Mouse (Mus musculus) hindbrain, postnatal 0 days (tissue): ENCODE measurements around the gene Hells. TPM values are rescaled to one million over a fixed set of nuclear protein-coding genes. Genes with fewer than 3 reads are reported as not detected.

ENCODE experiments used
- ATAC-seq: fragments of 200-750 bp; cut with Nextera tagmentation; 2 replicates; pipeline ENCODE4 v1.8.0; 2017; ENCODE audit warnings: mild to moderate bottlenecking, moderate TSS enrichment, moderate library complexity
- DNase-seq: peaks from one replicate; pipeline ENCODE4 v3.0.0-alpha.2; 2015; ENCODE audit warnings: low spot score
- H3K27ac ChIP-seq: fragments of 300-500 bp; sonication (generic); 2 replicates; pipeline ENCODE4 v1.5.1; 2014; ENCODE audit warnings: mild to moderate bottlenecking
- H3K27me3 ChIP-seq: fragments of 300-500 bp; sonication (generic); 2 replicates; pipeline ENCODE4 v1.6.1; 2014; ENCODE audit warnings: low read length, mixed read lengths; ENCODE audit not compliant: insufficient read depth
- H3K36me3 ChIP-seq: fragments of 300-500 bp; sonication (generic); 2 replicates; pipeline ENCODE4 v1.6.1; 2014; ENCODE audit warnings: low read length, mixed read lengths; ENCODE audit not compliant: insufficient read depth
- H3K4me1 ChIP-seq: fragments of 300-500 bp; sonication (generic); 2 replicates; pipeline ENCODE4 v1.6.1; 2014; ENCODE audit warnings: antibody characterized with exemption, low read length, mixed read lengths; ENCODE audit not compliant: insufficient read depth
- H3K4me2 ChIP-seq: fragments of 300-500 bp; sonication (generic); 2 replicates; pipeline ENCODE4 v1.6.1; 2014; ENCODE audit warnings: low read depth, mild to moderate bottlenecking, low read length, moderate library complexity, mixed read lengths
- H3K4me3 ChIP-seq: fragments of 300-500 bp; sonication (generic); 2 replicates; pipeline ENCODE4 v1.5.1; 2014; ENCODE audit warnings: low read length
- H3K9ac ChIP-seq: fragments of 300-500 bp; sonication (generic); replicated peaks from 2 replicates; pipeline ENCODE4 v1.6.1; 2014; ENCODE audit warnings: mild to moderate bottlenecking, low read length, moderate library complexity, mixed read lengths
- H3K9me3 ChIP-seq: fragments of 300-500 bp; sonication (generic); 2 replicates; pipeline ENCODE4 v1.6.1; 2016; ENCODE audit warnings: low read length, mixed read lengths
- CTCF ChIP-seq: IDR thresholded peaks from 2 replicates; pipeline ENCODE4 v1.5.1; 2016; ENCODE audit warnings: antibody characterized with exemption, control low read depth, low read depth
- WGBS: fragments of 180-500 bp; shearing (Covaris S2); extraction: QIAGEN DNeasy Blood & Tissue Kit; methylation state at CpG from one replicate; pipeline ENCODE4 v1.1.7; 2014; 5-methylcytosine and 5-hydroxymethylcytosine counted together
- microRNA-seq, 2 experiments: library from miRNA; unstranded; fragments of <30 nt; microRNA quantifications; one replicate each; pipeline ENCODE4; 2016
- polyA plus RNA-seq: library from polyadenylated mRNA; unstranded; fragments of >200 nt; fragmentation: Nextera tagmentation; extraction: Ambion mirVana; gene quantifications from 2 replicates; pipeline ENCODE4 v1.2.1, GENCODE M21; 2015
- total RNA-seq: library from RNA; depleted of rRNA; stranded (reverse); fragments of >200 nt; gene quantifications from 2 replicates; pipeline ENCODE4 v1.2.3, GENCODE M21; 2014; rRNA removed

The Hells gene
- total and polyA plus RNA-seq, 2 experiments from 2014 or later: 7.0 to 7.8 TPM

DNA sequence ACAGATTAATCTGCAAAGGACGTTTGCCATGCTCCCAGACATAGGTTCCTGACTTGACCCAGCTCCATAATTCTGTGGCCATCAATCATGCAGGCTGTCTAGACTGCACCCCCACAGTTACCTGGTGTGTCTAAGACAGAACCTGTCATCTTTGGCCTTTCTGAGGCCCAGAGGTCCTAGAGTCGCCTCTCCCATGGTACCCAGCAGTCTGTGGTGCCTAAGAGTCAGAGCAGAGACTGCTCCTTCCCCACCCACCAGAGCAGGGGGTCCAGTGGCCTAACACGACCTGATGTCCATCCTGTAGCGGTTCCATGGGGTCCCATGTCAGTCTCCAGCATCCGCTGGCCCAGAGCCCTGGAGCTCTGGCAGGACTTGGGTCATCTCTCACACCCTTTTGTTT lies 41.9 kb downstream of the Hells start:
- Histone ChIP-seq H3K36me3 (no peaks in the 10 kb centered on the region), H3K9me3 (no peaks in the 10 kb centered on the region), H3K4me2 (no peak overlapping the region), H3K4me1 (no peaks in the 10 kb centered on the region), H3K27me3 (no peaks in the 10 kb centered on the region), H3K4me3 (no peak overlapping the region), H3K9ac (no peak overlapping the region), H3K27ac (no peak overlapping the region)
- ATAC-seq: no peak
- TF ChIP-seq CTCF: no peak
- DNase-seq: no peak
- 73% methylated on average over 5 of the region's 5 CpGs for whole genome bisulfite sequencing

DNA sequence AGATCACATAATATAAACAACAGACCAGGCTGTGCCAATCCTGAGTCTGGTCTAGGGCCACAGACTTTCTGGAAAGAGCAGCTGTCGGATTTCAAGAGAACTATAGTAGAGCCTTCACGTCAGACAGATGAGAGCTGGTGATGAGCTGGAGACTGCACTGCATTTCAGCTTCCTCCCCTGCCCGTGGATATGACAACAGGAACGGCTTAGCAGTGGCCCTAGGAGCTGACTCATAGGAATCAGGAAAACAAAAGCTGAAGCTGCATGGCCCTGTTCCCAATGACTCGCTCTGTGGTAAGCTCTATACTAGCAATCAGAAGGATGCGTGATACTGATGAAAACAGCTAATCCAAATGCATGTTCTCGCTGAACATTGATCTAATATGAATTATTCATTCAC lies 43.0 kb downstream of the Hells start:
- no peak for TF ChIP-seq CTCF
- no peaks in the 10 kb centered on the region for H3K27me3 ChIP-seq
- H3K9me3 ChIP-seq: no peaks in the 10 kb centered on the region
- H3K4me3 ChIP-seq: no peak overlapping the region
- H3K36me3 ChIP-seq: no peaks in the 10 kb centered on the region
- no peak overlapping the region for H3K27ac ChIP-seq
- H3K4me1 ChIP-seq: no peaks in the 10 kb centered on the region
- no peak for ATAC-seq
- 46% methylated on average over 7 of the region's 7 CpGs for WGBS
- no peak overlapping the region for H3K4me2 ChIP-seq
- H3K9ac ChIP-seq: no peak overlapping the region
- DNase-seq: no peak

DNA sequence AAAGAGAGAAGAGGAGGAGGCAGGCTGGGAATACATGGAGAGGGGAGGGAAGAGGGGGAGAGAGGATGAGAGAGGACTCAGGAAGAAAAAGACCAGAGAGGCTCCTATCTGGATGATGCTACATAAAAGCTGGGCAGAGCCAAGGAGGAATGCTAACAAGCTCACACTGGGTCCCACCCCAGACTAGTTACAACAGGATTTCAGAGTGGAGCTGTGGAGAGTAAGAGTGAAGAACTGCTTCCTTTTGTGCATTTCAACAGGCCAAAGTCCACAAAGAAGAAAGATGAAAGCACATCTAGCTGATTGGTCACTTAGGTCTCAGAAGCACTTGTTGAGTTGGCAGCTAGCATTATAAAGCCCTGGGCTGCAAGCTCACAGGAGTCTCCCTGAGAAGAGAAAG lies 45.6 kb downstream of the Hells start:
- no peak for TF ChIP-seq CTCF
- H3K36me3 ChIP-seq: no peaks in the 10 kb centered on the region
- H3K27me3 ChIP-seq: no peaks in the 10 kb centered on the region
- H3K9ac ChIP-seq: no peak overlapping the region
- DNase-seq: no peak
- ATAC-seq: no peak
- H3K9me3 ChIP-seq: no peaks in the 10 kb centered on the region
- H3K27ac ChIP-seq: no peak overlapping the region
- H3K4me2 ChIP-seq: no peak overlapping the region
- no peaks in the 10 kb centered on the region for H3K4me1 ChIP-seq
- no peak overlapping the region for H3K4me3 ChIP-seq

DNA sequence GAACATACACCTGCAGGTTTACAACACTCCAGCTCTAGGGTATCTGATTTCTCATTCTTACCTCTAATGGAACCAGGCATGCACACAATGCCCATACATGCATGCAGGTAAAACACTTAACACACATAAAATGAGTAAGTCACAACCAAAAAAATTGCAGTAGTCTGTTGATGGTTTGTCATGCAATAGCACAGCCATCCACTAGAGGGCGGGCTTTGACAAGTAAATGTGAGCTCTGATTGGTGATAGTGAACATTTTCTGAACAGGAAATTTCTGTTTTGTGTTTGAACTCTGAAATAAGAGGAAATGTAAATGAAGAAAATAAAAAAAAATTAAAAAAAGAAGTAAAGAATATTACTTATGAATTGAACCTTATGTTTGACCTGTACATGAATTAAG lies 51.3 kb downstream of the Hells start:
- no peaks in the 10 kb centered on the region for H3K4me1 ChIP-seq
- no peak overlapping the region for H3K4me2 ChIP-seq
- no peaks in the 10 kb centered on the region for H3K36me3 ChIP-seq
- TF ChIP-seq CTCF: peak; percentile 94
- 0% methylated on average over 1 of the region's 1 CpGs for WGBS
- H3K27me3 ChIP-seq: no peaks in the 10 kb centered on the region
- H3K4me3 ChIP-seq: no peak overlapping the region
- ATAC-seq (no peak), DNase-seq (peak; percentile 84)
- H3K9ac ChIP-seq: no peak overlapping the region
- no peaks in the 10 kb centered on the region for H3K9me3 ChIP-seq
- no peak overlapping the region for H3K27ac ChIP-seq

DNA sequence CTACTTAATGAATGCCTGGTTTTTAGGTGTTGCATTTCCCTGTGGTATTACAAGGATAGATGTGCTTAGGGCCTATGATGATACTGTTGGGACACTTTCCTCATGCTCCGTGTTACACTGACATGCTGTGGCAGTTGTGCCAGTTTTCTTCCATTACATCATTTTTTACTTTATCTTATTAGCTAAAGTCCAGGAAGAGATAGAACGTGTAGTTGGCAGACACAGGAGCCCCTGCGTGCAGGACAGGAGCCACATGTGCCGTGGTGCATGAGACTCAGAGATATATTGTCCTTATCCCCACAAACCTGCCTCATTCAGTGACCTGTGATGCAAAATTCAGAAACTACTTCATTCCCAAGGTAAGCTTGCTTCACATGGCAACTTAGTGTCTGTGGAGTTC lies 67.5 kb downstream of the Hells start:
- Histone ChIP-seq H3K36me3 (no peaks in the 10 kb centered on the region), H3K9me3 (no peaks in the 10 kb centered on the region), H3K27ac (no peak overlapping the region), H3K4me2 (no peak overlapping the region), H3K9ac (no peak overlapping the region), H3K27me3 (no peaks in the 10 kb centered on the region), H3K4me3 (no peak overlapping the region), H3K4me1 (no peaks in the 10 kb centered on the region)
- ATAC-seq: no peak
- 88% methylated on average over 4 of the region's 4 CpGs for WGBS
- no peak for DNase-seq
- TF ChIP-seq CTCF: no peak

DNA sequence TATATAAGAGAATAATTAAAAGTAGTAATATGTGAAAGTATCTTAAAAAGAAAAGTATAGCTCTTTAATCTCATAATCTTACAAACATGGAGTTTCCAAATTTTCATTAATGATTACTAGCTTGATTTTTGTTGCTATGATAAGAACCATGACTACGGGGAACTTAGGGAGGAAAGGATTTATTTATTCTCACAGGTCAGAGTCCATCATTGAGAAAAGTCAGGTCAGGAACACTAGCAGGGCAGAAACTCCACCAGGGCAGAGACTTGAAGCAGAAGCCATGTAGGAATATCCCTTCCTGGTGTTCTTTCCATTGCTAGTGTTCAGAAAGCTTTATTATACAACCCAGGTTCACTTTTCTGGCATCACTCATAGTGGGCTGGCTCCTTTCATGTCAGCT lies 68.0 kb downstream of the Hells start:
- Histone ChIP-seq H3K36me3 (no peaks in the 10 kb centered on the region), H3K9me3 (no peaks in the 10 kb centered on the region), H3K27me3 (no peaks in the 10 kb centered on the region), H3K4me3 (no peak overlapping the region), H3K27ac (no peak overlapping the region), H3K4me2 (no peak overlapping the region), H3K9ac (no peak overlapping the region), H3K4me1 (no peaks in the 10 kb centered on the region)
- DNase-seq (no peak), ATAC-seq (no peak)
- no peak for TF ChIP-seq CTCF
- 90% methylated on average over 1 of the region's 1 CpGs for WGBS

DNA sequence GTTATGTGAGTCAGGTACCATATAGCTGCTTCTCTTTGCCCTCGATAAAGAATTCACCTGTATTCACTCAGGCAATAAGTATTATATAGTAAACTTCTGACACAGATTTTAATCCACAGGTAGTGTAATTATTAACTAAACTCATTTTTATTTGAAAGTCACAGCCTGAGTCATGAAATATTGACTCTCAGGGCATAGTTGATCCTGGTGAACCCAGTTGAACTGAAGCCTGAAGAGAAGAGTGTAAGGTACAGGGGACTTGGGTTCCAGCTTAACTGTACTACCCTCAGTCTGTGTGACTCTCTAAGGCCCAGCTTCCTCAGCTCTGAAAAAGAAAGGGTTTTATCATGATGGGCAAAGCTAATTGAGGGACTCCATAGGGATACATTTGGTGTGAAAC lies 74.4 kb downstream of the Hells start:
- no peak overlapping the region for H3K4me3 ChIP-seq
- no peaks in the 10 kb centered on the region for H3K4me1 ChIP-seq
- ATAC-seq: no peak
- DNase-seq: no peak
- no peaks in the 10 kb centered on the region for H3K27me3 ChIP-seq
- no peak overlapping the region for H3K27ac ChIP-seq
- no peaks in the 10 kb centered on the region for H3K9me3 ChIP-seq
- no peak overlapping the region for H3K9ac ChIP-seq
- 87% methylated on average over 1 of the region's 1 CpGs for WGBS
- H3K4me2 ChIP-seq: no peak overlapping the region
- H3K36me3 ChIP-seq: no peaks in the 10 kb centered on the region
- no peak for TF ChIP-seq CTCF

DNA sequence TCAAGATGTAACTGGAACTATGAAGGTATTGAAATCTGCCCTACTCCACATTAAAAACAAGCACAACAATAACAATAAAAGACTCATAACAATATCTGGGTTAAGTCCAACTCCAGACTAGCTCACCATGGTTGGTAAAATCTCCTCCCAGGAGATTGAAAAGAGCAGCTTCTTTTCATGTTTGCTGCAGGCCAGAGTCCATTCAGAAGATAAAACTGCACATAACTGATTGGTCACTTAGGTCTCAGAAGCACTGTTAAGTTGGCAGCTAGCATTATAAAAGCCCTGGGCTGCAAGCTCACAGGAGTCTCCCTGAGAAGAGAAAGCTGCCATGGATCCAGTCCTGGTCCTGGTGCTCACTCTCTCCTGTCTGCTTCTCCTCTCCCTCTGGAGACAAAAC lies 76.0 kb downstream of the Hells start, which contains the start of gene Cyp2c55:
Cyp2c55 (plus strand) TSS at position 305 of the 400 bp plus-strand sequence.
- TF ChIP-seq CTCF: no peak
- Histone ChIP-seq H3K4me3 (no peak within 1 kb of the TSS), H3K27ac (no peak within 1 kb of the TSS), H3K4me1 (no peaks in the 10 kb centered on the region), H3K4me2 (no peak within 1 kb of the TSS), H3K27me3 (no peaks in the 10 kb centered on the region), H3K36me3 (no peaks in the 10 kb centered on the region), H3K9me3 (no peaks in the 10 kb centered on the region), H3K9ac (no peak within 1 kb of the TSS)
- ATAC-seq: no peak
- no peak for DNase-seq

Small RNA genes lying within 50 kb of the gene (microRNA-seq; reads per million reads assigned to microRNA genes)
- gene Gm23800: 0 reads per million in 2 experiments

Other genes starting within 250 kb of the Hells start
- gene Noc3l, start 111.7 kb upstream of the Hells start, total RNA-seq: 6.4 and 7.8 TPM in 2 replicates
- 2.5 and 3.2 TPM in 2 replicates for gene Noc3l, start 111.7 kb upstream of the Hells start, polyA plus RNA-seq
- 26.7 and 35.5 TPM in 2 replicates for gene Tbc1d12, start 94.3 kb upstream of the Hells start, total RNA-seq
- 6.1 and 7.3 TPM in 2 replicates for gene Tbc1d12, start 94.3 kb upstream of the Hells start, polyA plus RNA-seq
- not detected in 2 replicates for gene Cyp2c55, start 76.1 kb downstream of the Hells start, total RNA-seq
- gene Cyp2c55, start 76.1 kb downstream of the Hells start, polyA plus RNA-seq: 0.14 TPM in 1 of 2 replicates, not detected in the other
- gene Cyp2c65, start 130.1 kb downstream of the Hells start, total RNA-seq: not detected in 2 replicates
- 0.09 and 0.19 TPM in 2 replicates for gene Cyp2c65, start 130.1 kb downstream of the Hells start, polyA plus RNA-seq
- not detected in 2 replicates for gene Cyp2c66, start 183.0 kb downstream of the Hells start, total RNA-seq
- gene Cyp2c66, start 183.0 kb downstream of the Hells start, polyA plus RNA-seq: not detected in 2 replicates